ENCODE assay signal across 15 mouse cellular contexts in genomic region chr4:103621586-103621985, GRCm38 (mm10). TPM values are rescaled to one million over a fixed set of nuclear protein-coding genes. Genes with fewer than 3 reads are reported as not detected.
DNase-seq lines count a peak whose midpoint lies in the region; ATAC-seq and TF ChIP-seq lines count a peak whose summit lies in the region.
"Had no signal": no experiment of that assay in that cellular context is flagged by ENCODE, and none has a peak within 500 bp of the region (broad histone marks: within the 10 kb centered on the region; RNA-seq: fewer than 3 reads in every experiment).

No protein-coding gene starts in this region.

- H3K9ac ChIP-seq in hindbrain, embryonic 13.5 days = peak overlapping the region; percentile 46
- no peak overlapping the region for H3K9ac ChIP-seq in hindbrain, embryonic 11.5 days (ENCODE audit: low read depth, low read length)
- no peak overlapping the region for H3K9ac ChIP-seq in midbrain, embryonic 11.5 days (ENCODE audit: low read length)
- H3K9ac ChIP-seq in hindbrain, embryonic 15.5 days = peak overlapping the region; percentile 32; the same call in 1 of the 2 replicates
- 0 out of 2 replicates have a peak overlapping the region, but pooled peaks have one; percentile 23 for H3K9ac ChIP-seq in neural tube, embryonic 13.5 days
- H3K9ac ChIP-seq: embryonic facial prominence, embryonic 12.5 days had no signal

- WGBS in hindbrain, embryonic 13.5 days = 19% methylated on average over 5 of the region's 5 CpGs
- WGBS in hindbrain, embryonic 11.5 days = 29% methylated on average over 5 of the region's 5 CpGs
- WGBS in midbrain, embryonic 10.5 days = 26% methylated on average over 5 of the region's 5 CpGs
- WGBS in midbrain, embryonic 11.5 days = 26% methylated on average over 5 of the region's 5 CpGs
- 15% methylated on average over 5 of the region's 5 CpGs for WGBS in hindbrain, embryonic 15.5 days
- 6% methylated on average over 5 of the region's 5 CpGs for WGBS in neural tube, embryonic 13.5 days
- 32% methylated on average over 5 of the region's 5 CpGs for whole genome bisulfite sequencing in lung, adult 2 months

- no peak for TF ChIP-seq CTCF in lung, adult 2 months (IDR thresholded peaks at IDR 0.05; ENCODE audit: insufficient read depth, low read length)

- peaks cover 60% of the 10 kb centered on the region for H3K27me3 ChIP-seq in hindbrain, embryonic 13.5 days
- H3K27me3 ChIP-seq in hindbrain, embryonic 11.5 days (ENCODE audit: control insufficient read depth, insufficient read depth, low read length) = peaks cover 29% of the 10 kb centered on the region
- H3K27me3 ChIP-seq in midbrain, embryonic 10.5 days (ENCODE audit: low read depth, poor library complexity, severe bottlenecking) = peaks cover 59% of the 10 kb centered on the region
- peaks cover 32% of the 10 kb centered on the region for H3K27me3 ChIP-seq in midbrain, embryonic 11.5 days (ENCODE audit: control insufficient read depth, insufficient read depth, low read length)
- peaks cover 21% of the 10 kb centered on the region for H3K27me3 ChIP-seq in hindbrain, embryonic 15.5 days
- peaks cover 63% of the 10 kb centered on the region for H3K27me3 ChIP-seq in neural tube, embryonic 13.5 days

- peaks cover 28% of the 10 kb centered on the region for H3K4me1 ChIP-seq in hindbrain, embryonic 13.5 days (replicated peaks)
- H3K4me1 ChIP-seq in hindbrain, embryonic 11.5 days (replicated peaks; ENCODE audit: control insufficient read depth, insufficient read depth, low read length) = no peaks in the 10 kb centered on the region
- peaks cover 27% of the 10 kb centered on the region for H3K4me1 ChIP-seq in midbrain, embryonic 10.5 days
- peaks cover 4% of the 10 kb centered on the region; the same call in 1 of the 2 replicates for H3K4me1 ChIP-seq in midbrain, embryonic 11.5 days (ENCODE audit: control insufficient read depth, insufficient read depth, low read length)
- H3K4me1 ChIP-seq in hindbrain, embryonic 15.5 days (replicated peaks) = peaks cover 26% of the 10 kb centered on the region
- H3K4me1 ChIP-seq in neural tube, embryonic 13.5 days (replicated peaks) = peaks cover 19% of the 10 kb centered on the region
- no peaks in the 10 kb centered on the region; the same call in 1 of the 2 replicates for H3K4me1 ChIP-seq in lung, adult 2 months (ENCODE audit: control insufficient read depth, insufficient read depth, low read length)

- H3K9me3 ChIP-seq in hindbrain, embryonic 13.5 days = no peaks in the 10 kb centered on the region
- no peaks in the 10 kb centered on the region for H3K9me3 ChIP-seq in hindbrain, embryonic 11.5 days (ENCODE audit: control insufficient read depth, low read length)
- no peaks in the 10 kb centered on the region for H3K9me3 ChIP-seq in midbrain, embryonic 10.5 days (replicated peaks)
- H3K9me3 ChIP-seq in midbrain, embryonic 11.5 days (ENCODE audit: control insufficient read depth, low read length) = no peaks in the 10 kb centered on the region
- H3K9me3 ChIP-seq in hindbrain, embryonic 15.5 days = no peaks in the 10 kb centered on the region
- no peaks in the 10 kb centered on the region for H3K9me3 ChIP-seq in neural tube, embryonic 13.5 days
- H3K9me3 ChIP-seq: embryonic facial prominence, embryonic 12.5 days had no signal

- H3K36me3 ChIP-seq in hindbrain, embryonic 13.5 days = no peaks in the 10 kb centered on the region
- no peaks in the 10 kb centered on the region for H3K36me3 ChIP-seq in hindbrain, embryonic 11.5 days (ENCODE audit: control insufficient read depth, insufficient read depth, low read length)
- no peaks in the 10 kb centered on the region for H3K36me3 ChIP-seq in midbrain, embryonic 10.5 days
- no peaks in the 10 kb centered on the region for H3K36me3 ChIP-seq in midbrain, embryonic 11.5 days (ENCODE audit: control insufficient read depth, insufficient read depth, low read length)
- H3K36me3 ChIP-seq in hindbrain, embryonic 15.5 days = no peaks in the 10 kb centered on the region
- H3K36me3 ChIP-seq in neural tube, embryonic 13.5 days = no peaks in the 10 kb centered on the region
- H3K36me3 ChIP-seq: embryonic facial prominence, embryonic 12.5 days had no signal

- ATAC-seq in hindbrain, embryonic 13.5 days (ENCODE audit: low FRiP score) = no peak
- no peak for ATAC-seq in hindbrain, embryonic 11.5 days (ENCODE audit: low FRiP score)
- ATAC-seq in midbrain, embryonic 11.5 days (ENCODE audit: low FRiP score) = no peak
- ATAC-seq in hindbrain, embryonic 15.5 days (ENCODE audit: low FRiP score, low read depth) = peak; percentile 32; the same call in 1 of the 2 replicates
- peak; percentile 44; the same call in 1 of the 2 replicates for ATAC-seq in neural tube, embryonic 13.5 days (ENCODE audit: low read depth)

- peak overlapping the region; percentile 51 for H3K4me3 ChIP-seq in hindbrain, embryonic 13.5 days
- H3K4me3 ChIP-seq in hindbrain, embryonic 11.5 days (ENCODE audit: low read depth, low read length) = no peak overlapping the region
- no peak overlapping the region for H3K4me3 ChIP-seq in midbrain, embryonic 10.5 days
- no peak overlapping the region for H3K4me3 ChIP-seq in midbrain, embryonic 11.5 days (ENCODE audit: low read depth, low read length)
- peak overlapping the region; percentile 53 for H3K4me3 ChIP-seq in hindbrain, embryonic 15.5 days
- peak overlapping the region; percentile 46 for H3K4me3 ChIP-seq in neural tube, embryonic 13.5 days
- no peak overlapping the region for H3K4me3 ChIP-seq in lung, adult 2 months (replicated peaks; ENCODE audit: extremely low read depth, low read depth, low read length)

- H3K4me2 ChIP-seq in hindbrain, embryonic 13.5 days = peak overlapping the region; percentile 76
- no peak overlapping the region for H3K4me2 ChIP-seq in hindbrain, embryonic 11.5 days (replicated peaks; ENCODE audit: low read depth, low read length)
- H3K4me2 ChIP-seq in midbrain, embryonic 11.5 days = no peak overlapping the region
- peak overlapping the region; percentile 70 for H3K4me2 ChIP-seq in hindbrain, embryonic 15.5 days
- H3K4me2 ChIP-seq in neural tube, embryonic 13.5 days = peak overlapping the region; percentile 54

- no peak overlapping the region for H3K27ac ChIP-seq in hindbrain, embryonic 13.5 days
- H3K27ac ChIP-seq in hindbrain, embryonic 11.5 days (ENCODE audit: low read depth, low read length) = no peak overlapping the region
- no peak overlapping the region for H3K27ac ChIP-seq in midbrain, embryonic 10.5 days (replicated peaks)
- H3K27ac ChIP-seq in midbrain, embryonic 11.5 days (ENCODE audit: low read depth, low read length) = no peak overlapping the region
- no peak overlapping the region for H3K27ac ChIP-seq in hindbrain, embryonic 15.5 days (replicated peaks)
- no peak overlapping the region for H3K27ac ChIP-seq in neural tube, embryonic 13.5 days (replicated peaks)
- H3K27ac ChIP-seq: embryonic facial prominence, embryonic 12.5 days had no signal

- DNase-seq in hindbrain, embryonic 11.5 days (ENCODE audit: low spot score) = no peak
- peak; percentile 13 for DNase-seq in midbrain, embryonic 10.5 days (ENCODE audit: low spot score)
- no peak for DNase-seq in midbrain, embryonic 11.5 days (ENCODE audit: low spot score, missing footprints)
- DNase-seq in lung, adult 2 months = no peak
- DNase-seq in urinary bladder, postnatal 36 days (ENCODE audit: low spot score in 2 of 2) = no peak
- DNase-seq: adrenal gland, postnatal 14 days; B cell, adult 2 months; cerebellum, postnatal 14 days; kidney, adult 11 months; lung, adult 18-20 months; retina, postnatal 1 day had no signal

- no peak for TF ChIP-seq POLR2A in lung, adult 2 months (IDR thresholded peaks at IDR 0.05; ENCODE audit: borderline replicate concordance, extremely low read depth, low read depth, low read length)

RNA-seq across cellular contexts. Expression of gene Dab1, which starts 2.4 kb away (rescaled TPM):
- 69.6 and 73.5 TPM in 2 replicates for polyA plus RNA-seq in hindbrain, embryonic 13.5 days (2015; fragmentation: Nextera tagmentation; extraction: Ambion mirVana)
- 42.4 and 55.4 TPM in 2 replicates for polyA plus RNA-seq in hindbrain, embryonic 11.5 days (2014; fragmentation: Nextera tagmentation; extraction: Ambion mirVana)
- 27.0 and 36.1 TPM in 2 replicates for polyA plus RNA-seq in midbrain, embryonic 10.5 days (2016; fragmentation: Nextera tagmentation; extraction: Ambion mirVana)
- 43.2 and 46.5 TPM in 2 replicates for polyA plus RNA-seq in midbrain, embryonic 11.5 days (2014; fragmentation: Nextera tagmentation; extraction: Ambion mirVana)
- polyA plus RNA-seq in hindbrain, embryonic 15.5 days (2015; fragmentation: Nextera tagmentation; extraction: Ambion mirVana) = 78.7 and 93.7 TPM in 2 replicates
- 46.6 and 47.3 TPM in 2 replicates for polyA plus RNA-seq in neural tube, embryonic 13.5 days (2015; fragmentation: Nextera tagmentation; extraction: Ambion mirVana)
- 0.28 and 0.36 TPM in 2 replicates for polyA plus RNA-seq in lung, adult 2 months (2012; rRNA removed)

Comparison
In these comparisons a context has a peak if more than half of its experiments do, and no peak if none do; other contexts are left out.
1. ATAC-seq: peak in hindbrain, embryonic 15.5 days (single experiment) and neural tube, embryonic 13.5 days (single experiment); none in hindbrain, embryonic 13.5 days (single experiment), hindbrain, embryonic 11.5 days (single experiment) and midbrain, embryonic 11.5 days (single experiment).
2. H3K4me2 ChIP-seq: peak in hindbrain, embryonic 13.5 days (single experiment), hindbrain, embryonic 15.5 days (single experiment) and neural tube, embryonic 13.5 days (single experiment); none in hindbrain, embryonic 11.5 days (single experiment) and midbrain, embryonic 11.5 days (single experiment).
3. H3K4me3 ChIP-seq: peak in hindbrain, embryonic 13.5 days (single experiment), hindbrain, embryonic 15.5 days (single experiment) and neural tube, embryonic 13.5 days (single experiment); none in hindbrain, embryonic 11.5 days (single experiment), midbrain, embryonic 10.5 days (single experiment), midbrain, embryonic 11.5 days (single experiment) and lung, adult 2 months (single experiment).
4. H3K9ac ChIP-seq: peak in hindbrain, embryonic 13.5 days (single experiment), hindbrain, embryonic 15.5 days (single experiment) and neural tube, embryonic 13.5 days (single experiment); none in hindbrain, embryonic 11.5 days (single experiment) and midbrain, embryonic 11.5 days (single experiment).
5. RNA of gene Dab1, which starts 2.4 kb away (polyA plus RNA-seq): 78.7 to 93.7 TPM in hindbrain, embryonic 15.5 days, 69.6 to 73.5 TPM in hindbrain, embryonic 13.5 days, 42.4 to 55.4 TPM in hindbrain, embryonic 11.5 days, 46.6 to 47.3 TPM in neural tube, embryonic 13.5 days, 43.2 to 46.5 TPM in midbrain, embryonic 11.5 days and 27.0 to 36.1 TPM in midbrain, embryonic 10.5 days; 0.28 to 0.36 TPM in lung, adult 2 months; every median in the first group is over 10 times any median in the second.